Mouse (Mus musculus) limb, embryonic 15.5 days (tissue): Measurements from ENCODE around the gene Ccl9. TPM values are rescaled to one million over a fixed set of nuclear protein-coding genes. Genes with fewer than 3 reads are reported as not detected.

Experiments used
- ATAC-seq: fragments of 200-750 bp; cut with Nextera tagmentation; 2 replicates; pipeline ENCODE4 v1.8.0; 2017; ENCODE audit warnings: low read depth, moderate TSS enrichment; ENCODE audit not compliant: insufficient number of reproducible peaks, low FRiP score, low TSS enrichment
- H3K27ac ChIP-seq: fragments of 300-500 bp; sonication (generic); 2 replicates; pipeline ENCODE4 v1.5.1; 2015; ENCODE audit warnings: moderate library complexity, mild to moderate bottlenecking, inconsistent platforms
- H3K27me3 ChIP-seq: fragments of 300-500 bp; sonication (generic); 2 replicates; pipeline ENCODE4 v1.6.1; 2015; ENCODE audit warnings: inconsistent platforms
- H3K36me3 ChIP-seq: fragments of 300-500 bp; sonication (generic); 2 replicates; pipeline ENCODE4 v1.6.1; 2015; ENCODE audit warnings: inconsistent platforms
- H3K4me1 ChIP-seq: fragments of 300-500 bp; sonication (generic); 2 replicates; pipeline ENCODE4 v1.6.1; 2015; ENCODE audit warnings: inconsistent platforms
- H3K4me2 ChIP-seq: fragments of 300-500 bp; sonication (generic); 2 replicates; pipeline ENCODE4 v1.6.1; 2015; ENCODE audit warnings: mild to moderate bottlenecking, inconsistent platforms
- H3K4me3 ChIP-seq: fragments of 300-500 bp; sonication (generic); 2 replicates; pipeline ENCODE4 v1.5.1; 2015; ENCODE audit warnings: mild to moderate bottlenecking, inconsistent platforms
- H3K9ac ChIP-seq: fragments of 300-500 bp; sonication (generic); 2 replicates; pipeline ENCODE4 v1.6.1; 2015; ENCODE audit warnings: inconsistent platforms
- H3K9me3 ChIP-seq: fragments of 300-500 bp; sonication (generic); 2 replicates; pipeline ENCODE4 v1.6.1; 2016; ENCODE audit warnings: inconsistent platforms
- WGBS: fragments of 180-500 bp; shearing (Covaris S2); methylation state at CpG from one replicate; pipeline ENCODE4 v1.1.7; 2015; 5-methylcytosine and 5-hydroxymethylcytosine counted together
- polyA plus RNA-seq: library from polyadenylated mRNA; unstranded; fragments of >200 nt; fragmentation: Nextera tagmentation; extraction: Ambion mirVana; gene quantifications from 2 replicates; pipeline ENCODE4 v1.2.1, GENCODE M21; 2015

Gene Ccl9
- polyA plus RNA-seq, 1 experiment from 2014 or later: 8.9 TPM

- H3K4me1 ChIP-seq: 0 out of 2 replicates have a peak, but pooled peaks cover 1% of the 10 kb centered on the region
- H3K27me3 ChIP-seq: no peaks in the 10 kb centered on the region
- H3K36me3 ChIP-seq: no peaks in the 10 kb centered on the region
- H3K9ac ChIP-seq: no peak overlapping the region
- no peaks in the 10 kb centered on the region for H3K9me3 ChIP-seq
- no peak for ATAC-seq
- no peak overlapping the region for H3K27ac ChIP-seq
- no peak overlapping the region for H3K4me2 ChIP-seq
- 76% methylated on average over 12 of the region's 12 CpGs for WGBS
- no peak overlapping the region for H3K4me3 ChIP-seq
Observed at GRCm38 (mm10) chr11:83529024-83529423, 49.4 kb downstream of the Ccl9 start.

Other genes starting within 250 kb of the Ccl9 start
- 2.3 and 2.8 TPM in 2 replicates for gene Rasl10b, start 169.5 kb downstream of the Ccl9 start, polyA plus RNA-seq
- gene Gas2l2, start 149.2 kb downstream of the Ccl9 start, polyA plus RNA-seq: 0.05 TPM in 1 of 2 replicates, not detected in the other
- 0.35 and 0.64 TPM in 2 replicates for gene 1700020L24Rik, start 141.0 kb downstream of the Ccl9 start, polyA plus RNA-seq
- gene Mmp28, start 115.6 kb downstream of the Ccl9 start, polyA plus RNA-seq: 2.7 and 3.4 TPM in 2 replicates
- 10.5 and 12.1 TPM in 2 replicates for gene Taf15, start 105.5 kb downstream of the Ccl9 start, polyA plus RNA-seq
- gene Heatr9, start 56.5 kb downstream of the Ccl9 start, polyA plus RNA-seq: not detected in 2 replicates
- gene Ccl5, start 48.1 kb downstream of the Ccl9 start, polyA plus RNA-seq: 0.37 and 1.0 TPM in 2 replicates
- 6.3 and 6.7 TPM in 2 replicates for gene Ccl6, start 14.5 kb upstream of the Ccl9 start, polyA plus RNA-seq
- gene Rpl9-ps1, start 67.0 kb upstream of the Ccl9 start, polyA plus RNA-seq: not detected in 2 replicates
- gene Ccl3, start 70.7 kb upstream of the Ccl9 start, polyA plus RNA-seq: 0.56 and 0.73 TPM in 2 replicates
- gene Ccl4, start 83.9 kb upstream of the Ccl9 start, polyA plus RNA-seq: 0.76 and 0.95 TPM in 2 replicates
- 1.6 and 1.7 TPM in 2 replicates for gene Wfdc17, start 125.4 kb upstream of the Ccl9 start, polyA plus RNA-seq
- 0.88 and 1.4 TPM in 2 replicates for gene Wfdc18, start 130.4 kb upstream of the Ccl9 start, polyA plus RNA-seq
- 1.3 and 1.4 TPM in 2 replicates for gene Wfdc21, start 168.3 kb upstream of the Ccl9 start, polyA plus RNA-seq
- gene Heatr6, start 175.1 kb upstream of the Ccl9 start, polyA plus RNA-seq: 22.0 and 25.7 TPM in 2 replicates